Mouse (Mus musculus): ENCODE measurements around the gene P2ry1.
A peak's percentile ranks its signal among the peaks of the same experiment; 100 is the strongest.

Gene P2ry1

DNA sequence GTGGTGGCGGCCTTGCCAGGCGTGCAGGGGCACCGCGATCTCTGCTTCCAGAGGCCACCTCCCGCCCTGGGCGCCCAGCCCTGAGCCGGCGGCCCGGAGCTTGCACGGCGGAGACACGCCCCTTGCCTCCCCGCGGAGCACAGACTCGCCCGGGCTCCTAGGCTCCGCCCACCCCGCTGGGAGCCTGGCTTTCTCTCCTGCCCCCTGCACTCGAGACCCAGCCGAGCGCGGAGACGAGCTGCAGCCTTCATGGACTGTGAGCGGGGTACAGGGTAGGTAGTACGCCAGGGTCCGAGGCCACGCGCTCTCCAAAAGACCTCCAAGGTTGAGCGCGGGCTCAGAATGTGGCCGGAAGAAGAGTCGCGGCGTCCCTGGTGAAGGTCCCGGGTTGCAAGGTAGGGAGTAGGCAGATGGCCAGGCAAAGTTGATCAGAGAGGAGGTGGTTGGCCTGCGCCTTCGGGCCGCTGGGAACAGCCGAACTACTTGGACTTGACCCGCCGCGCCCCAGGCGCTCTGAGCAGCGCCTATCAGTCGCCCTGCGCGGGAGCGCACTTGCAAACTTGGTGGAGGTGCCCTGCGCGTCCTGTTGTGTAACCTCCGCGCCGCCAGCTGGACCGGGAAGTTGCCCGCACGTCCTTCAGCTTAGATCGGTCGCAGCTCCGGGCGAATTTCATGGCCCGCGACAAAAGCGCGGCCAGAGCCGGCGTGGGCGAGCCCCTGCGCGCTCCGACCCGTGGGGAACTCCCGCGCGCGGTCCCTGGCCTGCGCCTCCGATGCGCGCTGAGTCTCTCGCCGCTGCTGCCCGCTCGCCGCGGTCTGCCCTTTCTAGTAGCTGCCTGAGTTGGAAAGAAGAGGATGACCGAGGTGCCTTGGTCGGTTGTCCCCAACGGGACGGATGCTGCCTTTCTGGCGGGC lies at the start of gene P2ry1:
Gene P2ry1 (plus strand): TSS at position 209 of the 915 bp plus-strand sequence.
- peak; percentile 60 to 67 for DNase-seq

DNA sequence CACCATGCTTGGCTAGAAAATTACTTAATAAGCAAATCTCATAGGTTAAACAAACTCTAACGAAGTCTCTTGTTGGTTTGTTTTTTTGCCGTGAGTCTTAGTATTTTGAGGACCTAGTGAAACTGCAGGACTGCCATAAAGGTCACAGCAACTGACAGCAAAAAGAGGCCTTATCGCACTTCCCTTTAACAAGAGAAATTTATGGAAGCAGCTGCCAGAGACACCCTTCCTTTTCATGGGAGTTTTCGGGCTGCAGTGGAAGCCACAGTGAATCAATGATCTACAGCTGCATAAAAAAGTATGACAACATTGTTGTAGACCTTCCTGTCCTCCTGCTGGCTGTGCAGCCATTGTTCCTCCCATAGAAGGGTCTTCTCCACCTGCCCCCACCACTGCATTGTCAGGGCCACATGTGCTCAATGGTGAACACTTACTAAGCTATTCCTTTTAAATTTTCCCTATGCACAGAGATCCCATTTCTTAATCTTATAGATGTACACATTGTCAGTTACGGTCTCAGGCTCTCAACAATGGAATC lies 49.3 kb upstream of the P2ry1 start:
- no peak for DNase-seq

DNA sequence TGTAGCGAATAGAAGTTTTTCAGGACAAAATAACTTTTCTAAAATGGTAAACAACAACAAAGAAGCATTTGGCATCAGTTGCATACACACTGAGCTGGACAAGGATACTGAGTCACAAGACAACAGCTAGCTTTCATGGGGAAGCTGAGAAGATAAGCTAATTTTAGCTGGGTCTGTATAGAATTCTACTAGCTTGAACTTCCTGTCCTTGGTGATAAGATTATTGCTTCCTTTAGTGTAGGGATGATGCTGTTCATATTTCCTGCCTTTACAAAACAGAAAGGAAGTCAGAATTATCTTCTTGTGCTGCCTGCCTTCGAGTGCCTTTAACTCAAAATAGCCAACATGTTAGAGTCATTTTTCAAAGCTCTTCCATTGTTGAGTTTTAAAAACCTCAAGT lies 48.5 kb upstream of the P2ry1 start:
- no peak for DNase-seq

DNA sequence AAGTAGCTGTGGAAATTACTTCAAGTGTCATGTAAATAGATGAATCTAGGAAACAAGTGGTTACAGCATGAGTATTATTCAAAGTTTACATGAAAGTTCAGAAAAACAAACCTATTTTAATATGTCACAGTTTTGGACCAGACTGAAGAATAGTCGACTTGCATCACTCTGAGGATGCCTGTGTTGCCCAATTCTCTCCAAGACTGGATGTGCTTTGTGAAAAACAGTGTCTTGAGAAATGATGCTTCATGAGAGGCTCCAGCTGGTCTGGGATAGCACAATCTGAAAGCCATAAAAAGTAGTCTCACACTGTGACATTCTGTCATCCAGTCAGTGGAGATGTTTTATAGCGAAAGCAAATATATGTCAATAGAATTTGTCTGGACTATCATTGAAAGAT lies 43.8 kb upstream of the P2ry1 start:
- DNase-seq = no peak

DNA sequence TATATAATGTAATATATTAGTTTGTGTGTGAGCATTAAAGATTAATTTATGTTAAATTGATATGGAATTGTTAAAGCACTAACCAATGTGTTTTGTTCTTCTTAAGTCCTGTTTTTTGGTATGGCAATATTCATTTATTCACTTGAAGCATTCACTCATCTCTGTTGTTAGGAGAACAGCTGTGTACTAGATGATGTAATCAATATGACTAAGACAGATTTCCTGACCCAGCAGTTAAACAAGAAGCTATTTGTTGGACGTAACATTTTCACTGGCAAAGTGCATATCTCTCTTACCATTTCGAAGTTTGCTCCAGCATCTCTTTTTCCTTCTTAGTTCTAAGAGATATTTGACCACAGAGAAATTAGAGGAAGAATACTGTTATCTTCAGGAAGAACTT lies 37.5 kb upstream of the P2ry1 start:
- no peak for DNase-seq

DNA sequence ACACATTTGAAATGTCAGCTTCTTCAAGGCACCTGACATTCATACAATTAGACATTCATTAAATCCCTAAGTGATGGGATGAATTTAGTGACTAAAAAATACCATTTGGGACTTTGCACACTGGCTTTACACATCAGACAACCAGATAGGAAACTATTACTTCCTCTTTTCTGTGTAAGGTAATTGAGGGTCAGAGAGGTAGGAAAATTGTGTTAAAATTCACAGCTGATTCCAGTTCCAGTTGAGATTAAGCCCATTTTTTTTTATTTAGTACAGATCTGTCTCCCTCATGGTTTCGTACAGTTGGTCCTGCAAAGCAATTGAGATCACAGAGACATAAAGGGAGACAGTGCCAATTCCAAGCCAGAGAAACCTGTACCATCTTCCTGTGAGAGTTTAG lies 27.7 kb upstream of the P2ry1 start:
- no peak for DNase-seq

GRCm38 (mm10) chr3:60982109-60982508 lies 20.5 kb upstream of the P2ry1 start:
- no peak for DNase-seq

DNA sequence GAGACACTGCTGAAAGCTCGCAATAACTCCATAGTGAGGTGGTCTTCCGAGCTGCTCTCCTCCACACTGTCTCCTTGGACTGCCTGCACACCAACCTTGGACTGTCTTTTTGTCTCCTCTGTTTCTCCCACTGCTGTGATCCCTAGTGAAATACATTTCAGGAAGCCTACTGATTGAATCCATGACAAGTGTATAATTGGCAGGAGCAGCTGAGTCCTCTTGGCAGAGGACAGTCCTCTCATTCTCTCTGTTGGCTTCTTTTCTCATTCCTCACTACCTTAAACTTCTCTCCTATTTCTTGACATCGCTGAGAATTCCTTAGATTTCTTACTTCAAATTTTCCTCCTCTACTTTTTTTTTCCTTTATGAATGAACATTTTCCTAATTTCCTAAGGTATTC lies 4.5 kb upstream of the P2ry1 start:
- DNase-seq = no peak

DNA sequence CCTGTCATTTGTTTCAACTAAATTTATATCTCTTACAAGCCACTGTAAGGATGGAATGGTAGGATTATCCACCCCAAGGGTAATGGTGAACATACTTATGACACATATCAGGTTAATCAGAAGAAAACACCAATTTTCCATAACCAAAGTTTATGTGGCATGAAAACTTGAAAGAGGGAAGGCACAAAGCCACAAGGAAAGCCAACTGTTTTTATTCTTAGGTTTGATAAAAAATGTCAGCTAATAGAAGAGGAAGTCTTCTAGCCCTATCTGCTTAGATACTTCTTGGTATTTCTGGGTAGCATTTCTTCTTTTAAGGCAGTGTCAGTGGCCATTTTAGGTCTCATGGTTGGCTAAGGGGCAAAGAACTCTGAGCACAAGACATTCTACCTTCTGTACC lies 2.9 kb upstream of the P2ry1 start:
- no peak for DNase-seq

GRCm38 (mm10) chr3:61000747-61001146 lies 1.8 kb upstream of the P2ry1 start:
- DNase-seq = no peak

GRCm38 (mm10) chr3:61001852-61002586 lies 576 bp upstream of the P2ry1 start:
- no peak for DNase-seq

DNA sequence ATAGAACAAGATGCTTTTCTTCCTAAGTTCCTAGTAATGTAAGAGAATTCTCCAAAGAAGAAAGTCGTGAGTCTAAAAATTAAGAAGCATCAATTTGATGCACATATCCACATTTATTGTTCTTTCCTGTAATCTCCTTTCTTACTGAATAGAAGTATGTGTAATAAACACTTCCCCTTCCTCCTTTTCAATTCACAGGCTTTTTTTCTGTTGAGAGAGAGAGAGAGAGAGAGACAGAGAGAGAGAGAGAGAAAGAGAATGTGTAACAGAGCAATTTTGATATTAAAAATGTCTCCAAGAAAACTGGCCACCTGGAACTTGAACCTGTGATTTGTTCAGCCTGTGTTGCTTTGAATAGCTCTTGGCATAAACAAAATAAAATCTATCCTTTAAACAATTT lies 2.0 kb downstream of the P2ry1 start:
- DNase-seq = no peak

- no peak for DNase-seq
Measured at GRCm38 (mm10) chr3:61011660-61012059, 9.1 kb downstream of the P2ry1 start.

DNA sequence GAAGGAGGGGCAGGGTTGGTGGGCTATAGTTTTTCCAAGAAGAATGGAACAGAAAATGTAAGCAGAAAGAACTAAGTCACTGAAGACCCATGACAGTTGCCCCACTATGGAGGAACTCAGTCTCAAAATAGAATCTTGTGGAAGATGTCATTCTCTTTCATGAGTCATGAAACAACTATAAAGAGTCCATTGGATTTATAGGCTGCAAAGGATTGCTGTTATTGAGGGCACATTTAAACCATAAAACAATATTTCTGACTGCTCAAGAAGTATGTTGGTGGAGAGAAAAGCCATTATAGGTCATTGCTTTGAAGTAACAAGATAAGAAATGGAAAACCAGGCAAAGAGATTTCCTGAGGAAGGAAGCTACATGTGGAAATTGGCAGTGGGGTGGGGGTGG lies 10.0 kb downstream of the P2ry1 start:
- DNase-seq = no peak

- DNase-seq = no peak
Measured at GRCm38 (mm10) chr3:61016733-61017132, 14.1 kb downstream of the P2ry1 start.

- DNase-seq = no peak
Measured at GRCm38 (mm10) chr3:61032100-61032499, 29.5 kb downstream of the P2ry1 start.

DNA sequence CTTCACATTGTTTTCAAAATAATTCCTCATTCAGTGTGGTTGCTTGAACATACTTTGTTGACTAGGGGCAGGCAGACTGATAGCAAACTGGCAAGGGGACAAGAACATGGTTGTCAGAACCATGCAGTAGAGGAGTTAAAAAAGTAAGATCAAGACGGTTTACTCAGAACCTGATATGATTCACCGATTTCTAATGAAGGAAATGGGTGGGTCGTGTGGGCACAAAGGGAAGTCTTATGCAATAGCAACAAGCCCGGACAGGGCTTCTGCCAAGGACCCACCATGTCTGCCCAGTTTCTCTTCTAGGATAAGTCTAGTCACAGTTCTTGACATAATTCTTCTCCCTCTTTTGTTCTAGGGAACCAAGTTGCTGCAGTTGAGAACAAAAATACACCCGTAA lies 33.0 kb downstream of the P2ry1 start:
- DNase-seq = no peak

GRCm38 (mm10) chr3:61039916-61040315 lies 37.3 kb downstream of the P2ry1 start:
- DNase-seq = peak; percentile 24 to 49

DNA sequence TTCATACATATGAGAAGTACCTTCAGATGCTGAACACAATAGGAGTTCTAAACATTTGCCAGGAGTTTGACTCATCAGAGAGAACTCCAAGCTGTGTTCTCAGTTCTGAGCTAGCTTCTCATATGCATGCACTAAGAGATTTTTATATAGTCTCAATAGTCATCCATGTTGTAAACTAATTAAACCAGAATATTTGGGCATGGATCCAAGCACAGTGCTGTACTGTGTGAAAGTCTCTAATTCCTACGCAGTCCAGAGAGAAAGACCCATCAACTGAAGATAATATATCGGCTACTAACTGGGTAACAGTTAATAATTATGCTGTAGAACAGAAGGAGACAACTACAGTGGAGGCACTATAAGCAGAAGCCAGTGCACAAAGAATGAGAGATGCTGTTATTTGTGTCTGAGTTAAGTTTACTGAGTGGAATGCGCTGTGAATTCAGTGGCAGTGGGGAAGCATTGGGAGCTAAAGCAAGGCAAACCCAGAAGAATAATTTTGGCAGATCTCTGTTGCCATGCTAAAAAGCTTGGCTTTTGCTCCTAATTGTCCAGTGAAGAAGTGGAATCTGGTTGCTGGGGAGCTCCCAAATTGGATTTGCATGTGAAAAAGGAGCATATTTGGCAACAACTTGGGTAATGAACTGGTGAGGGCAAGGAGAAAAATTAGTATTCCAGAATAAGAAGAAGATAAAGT lies 47.5 kb downstream of the P2ry1 start:
- peak in 1 of 2 experiments; percentile 4 for DNase-seq
